Mouse (Mus musculus): Measurements from ENCODE around the gene Recql5. TPM values are rescaled to one million over a fixed set of nuclear protein-coding genes. Genes with fewer than 3 reads are reported as not detected.

Recql5 gene
- polyA plus RNA-seq (2015; fragmentation: Nextera tagmentation; extraction: Ambion mirVana) = 9.1 and 14.7 TPM in 2 replicates

DNA sequence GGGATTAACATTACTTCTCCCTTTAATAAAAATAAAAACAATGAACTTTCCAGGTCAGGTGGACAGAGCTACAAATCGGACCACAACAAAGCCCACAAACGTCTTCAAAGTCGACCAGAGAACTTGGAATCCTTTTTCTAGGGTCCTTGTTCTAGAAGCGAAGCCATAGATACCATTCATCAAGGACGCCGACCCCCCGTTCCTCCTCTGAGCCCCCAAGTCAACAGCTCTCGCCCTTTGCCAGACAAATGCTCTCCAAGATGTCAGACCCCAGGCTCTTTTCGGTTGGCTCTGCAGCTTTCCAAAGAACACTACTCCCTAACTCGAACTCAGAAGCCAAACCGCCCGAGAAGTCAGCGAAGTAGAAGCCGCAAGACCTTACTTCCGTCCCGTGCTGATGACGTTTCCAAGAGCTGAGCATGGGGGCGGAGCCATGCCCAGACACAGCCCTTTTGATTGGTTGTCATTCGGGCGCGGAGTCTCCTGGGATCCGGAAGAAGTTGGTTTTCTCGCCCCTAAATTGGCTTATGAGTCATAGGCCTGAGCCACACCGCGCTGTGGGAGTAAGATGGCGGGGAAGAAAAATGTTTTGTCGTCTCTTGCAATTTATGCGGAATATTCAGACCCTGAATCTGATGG lies at the start of gene Recql5, which contains the start of gene Sap30bp:
Gene Recql5 (minus strand): TSS at position 370 of the 639 bp plus-strand sequence.
Gene Sap30bp (plus strand): TSS at position 175 of the 639 bp plus-strand sequence.
- no peaks in the 10 kb centered on the region for H3K27me3 ChIP-seq
- peak within 1 kb of the TSS; percentile 43; the same call in 1 of the 2 replicates for H3K27ac ChIP-seq
- peak; percentile 99 for ATAC-seq (replicated peaks; ENCODE audit: insufficient number of reproducible peaks, insufficient read depth, low FRiP score, low read depth)
- H3K9me3 ChIP-seq (replicated peaks) = no peaks in the 10 kb centered on the region
- peak within 1 kb of the TSS; percentile 72 for H3K9ac ChIP-seq
- peaks cover 19% of the 10 kb centered on the region for H3K4me1 ChIP-seq (replicated peaks)
- H3K4me3 ChIP-seq = peak within 1 kb of the TSS; percentile 90
- H3K36me3 ChIP-seq = peaks cover 26% of the 10 kb centered on the region
- WGBS = under 1% methylated on average over 28 of the region's 28 CpGs
- H3K4me2 ChIP-seq = peak within 1 kb of the TSS; percentile 86

DNA sequence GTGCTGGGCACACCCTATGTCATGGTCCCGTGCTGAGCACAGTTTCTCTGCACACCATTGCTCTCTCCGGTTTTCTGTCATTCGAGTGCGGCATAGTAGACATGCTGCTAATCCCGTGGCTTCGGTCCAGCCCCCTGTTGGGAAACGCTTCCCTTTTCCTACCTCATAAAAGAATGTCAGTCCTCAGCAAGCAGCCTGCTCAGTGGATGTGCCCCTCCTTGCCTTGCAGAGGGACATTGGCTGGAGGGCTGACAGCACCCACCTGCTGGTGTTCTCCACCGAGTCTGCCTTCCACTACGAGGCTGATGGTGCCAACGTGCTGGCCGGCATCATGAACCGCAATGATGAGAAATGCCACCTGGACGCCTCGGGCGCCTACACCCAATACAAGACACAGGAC lies 49.2 kb upstream of the Recql5 start:
- H3K9me3 ChIP-seq (replicated peaks) = no peaks in the 10 kb centered on the region
- no peak overlapping the region for H3K4me3 ChIP-seq
- H3K36me3 ChIP-seq = no peaks in the 10 kb centered on the region
- no peak overlapping the region for H3K9ac ChIP-seq
- no peaks in the 10 kb centered on the region for H3K4me1 ChIP-seq (replicated peaks)
- H3K27me3 ChIP-seq = peaks cover 26% of the 10 kb centered on the region
- no peak for ATAC-seq (replicated peaks; ENCODE audit: insufficient number of reproducible peaks, insufficient read depth, low FRiP score, low read depth)
- no peak overlapping the region for H3K4me2 ChIP-seq
- no peak overlapping the region for H3K27ac ChIP-seq
- WGBS = 90% methylated on average over 15 of the region's 15 CpGs

DNA sequence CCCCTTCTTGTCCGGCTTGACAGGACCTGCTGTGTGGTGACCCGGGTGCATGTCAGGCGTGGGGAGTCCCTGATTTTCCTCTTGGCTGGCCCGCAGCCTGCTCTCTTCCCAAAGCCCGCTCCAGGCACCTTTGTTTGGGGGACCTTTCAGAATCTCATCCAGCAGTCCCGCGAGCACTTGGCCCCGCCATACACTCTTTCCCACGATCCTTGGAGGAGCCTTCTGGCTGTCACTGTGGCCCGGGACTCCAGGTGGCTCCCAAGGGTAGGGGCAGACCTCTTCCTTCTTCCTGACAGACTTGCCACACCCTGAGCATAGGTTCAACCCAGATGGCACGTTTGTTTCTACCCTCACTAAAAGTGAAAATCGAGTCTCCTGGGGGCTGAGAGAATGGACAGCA lies 42.3 kb upstream of the Recql5 start:
- Histone ChIP-seq H3K36me3 (no peaks in the 10 kb centered on the region), H3K4me1 (replicated peaks) (peaks cover 11% of the 10 kb centered on the region), H3K4me3 (peak overlapping the region; percentile 55), H3K4me2 (peak overlapping the region; percentile 89), H3K27ac (no peak overlapping the region), H3K27me3 (peaks cover 66% of the 10 kb centered on the region), H3K9ac (no peak overlapping the region), H3K9me3 (replicated peaks) (no peaks in the 10 kb centered on the region)
- WGBS = 29% methylated on average over 12 of the region's 12 CpGs
- no peak for ATAC-seq (replicated peaks; ENCODE audit: insufficient number of reproducible peaks, insufficient read depth, low FRiP score, low read depth)

DNA sequence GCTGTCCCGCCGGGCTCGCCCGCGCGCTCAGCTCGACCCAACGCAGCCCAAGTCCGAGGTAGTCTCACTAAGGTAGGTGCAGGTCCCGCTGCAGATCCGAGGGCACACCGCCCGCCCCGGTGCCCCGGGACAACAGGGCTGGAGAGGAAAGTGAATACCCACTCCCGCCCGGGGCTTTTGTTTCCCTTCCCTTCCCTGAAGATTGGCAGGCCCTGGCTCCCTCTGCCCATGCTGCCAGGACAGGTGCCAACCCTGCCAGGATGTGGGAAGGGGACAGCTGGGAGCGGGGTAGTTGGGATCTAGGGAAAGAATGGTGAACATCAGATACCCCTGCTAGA lies 41.8 kb upstream of the Recql5 start:
- Histone ChIP-seq H3K27ac (no peak overlapping the region), H3K4me2 (peak overlapping the region; percentile 89), H3K27me3 (peaks cover 66% of the 10 kb centered on the region), H3K36me3 (no peaks in the 10 kb centered on the region), H3K4me1 (replicated peaks) (peaks cover 12% of the 10 kb centered on the region), H3K9ac (peak overlapping the region; percentile 44), H3K9me3 (replicated peaks) (no peaks in the 10 kb centered on the region), H3K4me3 (peak overlapping the region; percentile 55)
- no peak for ATAC-seq (replicated peaks; ENCODE audit: insufficient number of reproducible peaks, insufficient read depth, low FRiP score, low read depth)
- 4% methylated on average over 18 of the region's 18 CpGs for WGBS

DNA sequence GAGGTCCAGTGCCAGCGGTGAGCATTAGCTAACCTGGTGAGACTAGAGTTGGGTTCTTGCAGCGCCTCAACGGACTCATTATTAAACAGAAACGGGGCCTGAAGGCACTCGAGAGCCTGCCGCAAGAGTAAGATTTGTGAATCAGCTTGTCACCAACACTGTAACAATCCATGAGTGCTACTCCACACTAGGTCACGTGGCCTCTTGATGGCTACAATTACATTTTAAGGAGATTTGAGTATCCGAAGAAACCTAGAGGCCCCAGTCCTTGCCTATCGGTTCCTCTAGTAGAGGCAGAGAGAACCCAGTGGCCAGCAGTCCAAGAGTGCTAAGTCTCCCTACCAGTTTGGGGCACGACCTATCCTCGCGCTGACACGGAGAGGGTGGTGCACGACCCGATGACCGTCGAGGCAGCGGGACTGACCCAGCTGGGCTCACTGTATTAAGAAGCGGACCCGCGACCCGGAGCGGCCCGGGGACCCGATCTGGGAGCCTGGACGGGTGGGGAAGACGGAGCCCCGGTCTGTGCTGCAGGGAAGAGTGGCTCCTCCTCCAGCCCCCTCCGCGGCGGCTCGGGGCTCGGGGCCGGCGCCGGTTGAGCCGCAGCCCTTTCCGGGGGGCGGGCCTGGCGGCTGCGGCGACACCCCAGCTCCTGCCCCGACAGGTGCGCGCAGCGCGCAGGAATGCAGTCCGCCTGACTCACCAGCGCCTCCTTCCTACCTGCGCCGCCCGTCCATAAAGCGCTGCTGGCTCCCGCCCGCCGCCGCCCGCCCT lies 41.2 kb upstream of the Recql5 start, which contains the start of gene Itgb4:
Gene Itgb4 (plus strand): TSS at position 401 of the 774 bp plus-strand sequence.
- peak; percentile 51 for ATAC-seq (replicated peaks; ENCODE audit: insufficient number of reproducible peaks, insufficient read depth, low FRiP score, low read depth)
- H3K27me3 ChIP-seq = peaks cover 62% of the 10 kb centered on the region
- H3K36me3 ChIP-seq = no peaks in the 10 kb centered on the region
- H3K4me2 ChIP-seq = peak within 1 kb of the TSS; percentile 89
- H3K9me3 ChIP-seq (replicated peaks) = no peaks in the 10 kb centered on the region
- peaks cover 15% of the 10 kb centered on the region for H3K4me1 ChIP-seq (replicated peaks)
- peak within 1 kb of the TSS; percentile 44 for H3K9ac ChIP-seq
- peak within 1 kb of the TSS; percentile 55 for H3K4me3 ChIP-seq
- WGBS = 14% methylated on average over 39 of the region's 58 CpGs
- no peak within 1 kb of the TSS for H3K27ac ChIP-seq

DNA sequence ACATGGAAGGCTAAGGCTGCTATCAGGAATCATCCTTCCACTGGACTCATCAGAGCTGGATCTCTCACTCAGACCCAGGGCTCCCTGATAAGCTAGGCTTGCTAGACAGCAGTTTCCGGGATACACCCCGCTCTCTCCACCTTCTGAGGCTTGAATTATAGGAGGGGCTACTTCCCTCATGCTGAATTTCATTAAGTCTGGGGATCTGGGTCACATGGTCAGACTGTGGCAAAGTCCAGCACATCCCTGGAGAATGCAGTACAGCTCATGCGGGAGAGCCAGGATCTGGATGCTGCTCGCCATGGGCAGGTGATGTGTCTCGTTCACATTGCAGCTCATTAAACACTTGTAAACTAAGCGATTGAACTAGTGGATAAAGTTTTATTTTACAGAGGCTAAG lies 37.7 kb upstream of the Recql5 start:
- H3K4me3 ChIP-seq = no peak overlapping the region
- H3K36me3 ChIP-seq = peaks cover 6% of the 10 kb centered on the region
- ATAC-seq (replicated peaks; ENCODE audit: insufficient number of reproducible peaks, insufficient read depth, low FRiP score, low read depth) = no peak
- H3K27me3 ChIP-seq = peaks cover 29% of the 10 kb centered on the region
- WGBS = 61% methylated on average over 6 of the region's 6 CpGs
- H3K27ac ChIP-seq = no peak overlapping the region
- peaks cover 20% of the 10 kb centered on the region for H3K4me1 ChIP-seq (replicated peaks)
- no peak overlapping the region for H3K4me2 ChIP-seq
- no peaks in the 10 kb centered on the region for H3K9me3 ChIP-seq (replicated peaks)
- H3K9ac ChIP-seq = no peak overlapping the region

DNA sequence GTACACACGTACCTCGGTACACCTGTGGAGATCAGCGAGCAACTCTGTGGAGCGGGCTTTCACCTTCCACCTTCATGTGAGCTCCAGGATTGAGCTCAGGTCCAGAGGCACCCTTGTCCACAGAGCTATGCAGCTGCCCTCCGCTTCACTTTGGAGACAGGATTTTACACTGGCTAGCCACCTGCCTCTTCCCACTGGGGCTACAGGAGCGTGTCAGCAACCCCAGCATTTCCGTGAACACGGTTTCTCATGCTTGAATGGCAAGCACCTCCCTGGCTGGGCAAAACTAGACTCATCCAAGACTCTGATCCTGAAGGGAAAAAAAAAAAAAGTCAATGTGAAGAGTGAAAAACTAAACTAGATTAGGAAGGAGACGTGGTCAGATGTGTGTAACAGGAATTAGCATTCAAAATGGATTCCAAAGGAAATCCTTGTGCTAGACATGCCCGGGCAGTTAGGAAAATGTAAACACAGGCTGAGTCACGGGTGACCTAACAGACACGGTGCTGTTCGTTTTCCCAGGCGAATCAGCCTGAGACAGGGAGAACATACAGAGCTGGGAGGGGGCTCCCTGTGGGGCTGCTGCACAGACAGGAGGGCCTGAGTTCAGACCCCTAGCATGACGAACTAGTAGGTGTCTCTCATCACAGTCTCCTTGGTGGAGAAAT lies 36.9 kb upstream of the Recql5 start:
- Histone ChIP-seq H3K9me3 (replicated peaks) (no peaks in the 10 kb centered on the region), H3K9ac (no peak overlapping the region), H3K4me1 (replicated peaks) (peaks cover 22% of the 10 kb centered on the region), H3K4me2 (no peak overlapping the region), H3K27me3 (peaks cover 20% of the 10 kb centered on the region), H3K4me3 (no peak overlapping the region), H3K36me3 (peaks cover 6% of the 10 kb centered on the region), H3K27ac (0 out of 2 replicates have a peak overlapping the region, but pooled peaks have one; percentile 18)
- 54% methylated on average over 15 of the region's 15 CpGs for WGBS
- no peak for ATAC-seq (replicated peaks; ENCODE audit: insufficient number of reproducible peaks, insufficient read depth, low FRiP score, low read depth)

DNA sequence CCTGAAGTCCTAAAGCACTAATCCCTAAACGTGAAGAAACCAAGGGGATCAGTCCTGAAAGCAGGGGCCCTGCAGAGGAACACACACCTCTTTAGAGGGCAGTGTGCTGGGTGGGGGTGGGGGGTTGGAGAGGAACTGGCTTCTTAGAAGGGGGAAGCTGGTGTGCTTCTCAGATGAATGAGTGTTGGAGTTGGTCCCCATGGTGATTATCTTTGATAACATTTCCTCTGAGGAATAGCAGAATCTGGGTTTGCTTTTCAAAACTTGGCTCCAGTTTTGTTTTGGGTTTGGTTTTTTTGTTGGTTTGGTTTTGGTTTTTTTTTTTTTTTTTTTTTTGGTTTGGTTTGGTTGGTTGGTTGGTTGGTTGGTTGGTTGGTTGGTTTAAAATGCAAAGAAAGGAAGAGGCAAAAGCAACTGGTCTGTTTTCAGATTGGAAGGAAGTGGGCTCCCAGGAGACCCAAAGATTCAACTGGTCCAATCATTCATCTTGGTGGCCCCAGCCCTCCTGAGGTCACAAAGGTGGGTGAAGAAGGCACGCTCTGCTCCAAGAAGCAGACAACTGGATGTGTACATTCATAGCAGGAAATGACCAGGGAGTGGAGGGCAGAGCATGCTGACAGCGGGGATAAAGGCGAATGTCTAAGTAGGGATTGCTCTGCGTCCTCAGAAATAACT lies 35.6 kb upstream of the Recql5 start:
- Histone ChIP-seq H3K36me3 (peaks cover 17% of the 10 kb centered on the region), H3K27ac (no peak overlapping the region), H3K9ac (no peak overlapping the region), H3K4me2 (no peak overlapping the region), H3K4me1 (replicated peaks) (peaks cover 17% of the 10 kb centered on the region; the same call in 1 of the 2 replicates), H3K9me3 (replicated peaks) (no peaks in the 10 kb centered on the region), H3K27me3 (peaks cover 8% of the 10 kb centered on the region), H3K4me3 (no peak overlapping the region)
- 52% methylated on average over 5 of the region's 5 CpGs for WGBS
- no peak; the same call in 1 of the 2 replicates for ATAC-seq (replicated peaks; ENCODE audit: insufficient number of reproducible peaks, insufficient read depth, low FRiP score, low read depth)

DNA sequence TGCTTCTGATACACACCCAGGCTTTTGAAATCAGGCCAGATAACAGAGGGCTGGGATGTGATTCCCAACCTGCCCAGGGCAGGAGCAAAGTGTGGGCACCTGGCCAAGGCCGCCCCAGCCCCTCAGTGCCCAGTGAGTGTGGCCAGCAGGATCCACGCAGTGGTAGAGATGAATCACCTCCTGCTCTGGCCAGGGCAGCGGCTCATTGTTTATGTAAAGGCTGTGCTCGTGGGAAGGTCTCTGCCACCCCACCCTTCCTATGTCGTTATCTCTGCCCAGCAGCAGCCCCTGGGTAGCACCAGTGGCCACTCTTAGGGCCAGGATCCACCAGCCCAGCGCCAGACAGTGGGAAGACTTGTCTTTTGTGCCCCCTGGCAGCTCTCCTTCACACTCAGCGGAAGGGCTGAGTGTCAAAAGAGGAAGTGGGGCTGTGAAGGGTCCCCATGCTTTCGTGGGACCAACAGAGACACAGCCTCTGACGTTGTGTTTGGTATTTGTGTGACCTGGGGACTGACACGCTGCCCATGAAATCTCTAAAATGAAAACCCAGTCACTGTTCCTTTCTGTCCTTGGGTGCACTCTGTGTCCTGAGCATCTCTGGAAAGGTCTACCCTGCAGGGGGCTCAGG lies 31.8 kb upstream of the Recql5 start:
- peak; percentile 56 for ATAC-seq (replicated peaks; ENCODE audit: insufficient number of reproducible peaks, insufficient read depth, low FRiP score, low read depth)
- Histone ChIP-seq H3K4me2 (no peak overlapping the region), H3K4me1 (replicated peaks) (peaks cover 16% of the 10 kb centered on the region; the same call in 1 of the 2 replicates), H3K27ac (peak overlapping the region; percentile 15; the same call in 1 of the 2 replicates), H3K9me3 (replicated peaks) (no peaks in the 10 kb centered on the region), H3K36me3 (peaks cover 54% of the 10 kb centered on the region), H3K9ac (no peak overlapping the region), H3K4me3 (no peak overlapping the region), H3K27me3 (no peaks in the 10 kb centered on the region)
- WGBS = 65% methylated on average over 10 of the region's 10 CpGs

DNA sequence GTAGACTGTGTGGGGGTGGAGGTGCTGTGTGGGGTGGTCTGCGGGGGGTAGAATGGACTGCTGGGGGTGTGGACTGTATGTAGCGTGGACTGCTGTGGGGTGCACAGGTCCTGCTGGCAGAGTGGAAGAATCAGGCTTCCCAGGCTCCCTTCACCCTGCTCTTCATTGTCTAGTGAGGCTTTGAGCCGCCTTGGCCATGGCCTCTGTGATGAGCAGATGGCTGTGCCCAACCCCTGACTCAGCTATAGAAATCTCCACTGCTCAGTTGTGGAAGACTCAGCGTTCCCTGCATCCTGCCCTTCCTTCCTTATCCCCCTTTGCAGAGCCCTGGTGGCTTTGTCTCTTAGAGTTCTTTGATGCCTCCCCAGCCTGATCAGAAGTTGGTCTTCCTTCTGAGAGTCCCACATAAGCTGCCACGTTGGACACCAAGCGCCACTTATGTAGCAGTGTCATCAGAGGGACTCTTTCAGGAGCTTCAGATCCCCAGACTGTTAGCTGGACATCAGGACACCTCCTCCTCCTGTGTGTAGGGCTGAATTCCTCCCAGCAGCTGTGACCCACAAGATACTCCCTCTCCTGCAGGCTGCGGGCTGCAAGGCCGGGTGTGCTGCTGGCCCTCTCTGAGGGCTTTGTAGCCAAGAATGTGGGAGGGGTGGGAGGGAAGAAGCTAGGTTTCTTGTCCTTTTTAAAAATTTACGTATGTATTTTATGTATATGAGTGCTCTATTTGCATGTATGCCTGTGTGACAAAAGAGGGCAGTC lies 29.6 kb upstream of the Recql5 start:
- no peak overlapping the region for H3K9ac ChIP-seq
- H3K4me3 ChIP-seq = no peak overlapping the region
- no peak for ATAC-seq (replicated peaks; ENCODE audit: insufficient number of reproducible peaks, insufficient read depth, low FRiP score, low read depth)
- H3K4me2 ChIP-seq = no peak overlapping the region
- H3K27me3 ChIP-seq = no peaks in the 10 kb centered on the region
- H3K36me3 ChIP-seq = peaks cover 62% of the 10 kb centered on the region
- H3K27ac ChIP-seq = no peak overlapping the region
- H3K4me1 ChIP-seq (replicated peaks) = peaks cover 8% of the 10 kb centered on the region; the same call in 1 of the 2 replicates
- WGBS = 94% methylated on average over 9 of the region's 9 CpGs
- H3K9me3 ChIP-seq (replicated peaks) = no peaks in the 10 kb centered on the region
